Mouse (Mus musculus): Measurements from ENCODE around the gene Rassf2.

DNA sequence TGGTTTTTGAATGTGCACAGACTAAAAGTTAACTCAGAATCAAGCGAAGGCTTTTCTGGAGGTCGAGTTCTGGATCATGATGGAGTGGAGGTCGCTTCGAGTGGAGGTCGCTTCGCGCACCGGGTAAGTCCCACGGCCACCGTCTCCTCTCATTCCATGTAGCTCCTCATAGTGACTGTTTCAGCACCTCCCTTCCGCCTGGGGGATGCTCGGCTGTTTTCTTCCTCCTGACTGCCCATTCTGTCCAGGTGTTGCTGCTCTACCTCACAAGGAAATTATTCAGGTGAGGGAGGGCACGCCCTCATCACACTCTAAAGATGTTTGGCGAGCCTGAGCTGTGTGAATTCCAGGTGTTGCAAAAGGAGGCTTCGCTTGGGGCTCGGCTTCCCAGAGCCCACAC, 83.7 kb downstream of the Rassf2 start:
- TF ChIP-seq CTCF (IDR thresholded peaks at IDR 0.05; ENCODE audit: low read depth) (no peak), EP300 (IDR thresholded peaks at IDR 0.05; ENCODE audit: low read depth) (no peak)
